Mouse (Mus musculus) liver, embryonic 15.5 days (tissue): ENCODE data around the gene Elavl3. TPM values are rescaled to one million over a fixed set of nuclear protein-coding genes. Genes with fewer than 3 reads are reported as not detected.

ENCODE experiments used
- ATAC-seq: fragments of 200-750 bp; cut with Nextera tagmentation; 2 replicates; pipeline ENCODE4 v1.8.0; 2017; ENCODE audit warnings: moderate number of reproducible peaks, mild to moderate bottlenecking, moderate library complexity; ENCODE audit not compliant: insufficient read depth
- H3K27ac ChIP-seq: fragments of 300-500 bp; sonication (generic); replicated peaks from 2 replicates; pipeline ENCODE4 v1.5.1; 2015; ENCODE audit warnings: mild to moderate bottlenecking, inconsistent platforms
- H3K27me3 ChIP-seq: fragments of 300-500 bp; sonication (generic); 2 replicates; pipeline ENCODE4 v1.6.1; 2015; ENCODE audit warnings: mild to moderate bottlenecking, inconsistent platforms
- H3K36me3 ChIP-seq: fragments of 300-500 bp; sonication (generic); replicated peaks from 2 replicates; pipeline ENCODE4 v1.6.1; 2015; ENCODE audit warnings: moderate library complexity, mild to moderate bottlenecking, inconsistent platforms
- H3K4me1 ChIP-seq: fragments of 300-500 bp; sonication (generic); replicated peaks from 2 replicates; pipeline ENCODE4 v1.6.1; 2015; ENCODE audit warnings: inconsistent platforms
- H3K4me2 ChIP-seq: fragments of 300-500 bp; sonication (generic); 2 replicates; pipeline ENCODE4 v1.6.1; 2015; ENCODE audit warnings: moderate library complexity, mild to moderate bottlenecking, inconsistent platforms
- H3K4me3 ChIP-seq: fragments of 300-500 bp; sonication (generic); replicated peaks from 2 replicates; pipeline ENCODE4 v1.5.1; 2015; ENCODE audit warnings: mild to moderate bottlenecking, inconsistent platforms
- H3K9ac ChIP-seq: fragments of 300-500 bp; sonication (generic); 2 replicates; pipeline ENCODE4 v1.6.1; 2015; ENCODE audit warnings: moderate library complexity, mild to moderate bottlenecking, inconsistent platforms
- H3K9me3 ChIP-seq: fragments of 300-500 bp; sonication (generic); replicated peaks from 2 replicates; pipeline ENCODE4 v1.6.1; 2016; ENCODE audit warnings: inconsistent platforms
- WGBS: fragments of 180-500 bp; shearing (Covaris S2); methylation state at CpG from one replicate; pipeline ENCODE4 v1.1.7; 2015; ENCODE audit warnings: mixed read lengths; ENCODE audit not compliant: insufficient replicate concordance; 5-methylcytosine and 5-hydroxymethylcytosine counted together
- polyA plus RNA-seq: library from polyadenylated mRNA; unstranded; fragments of >200 nt; fragmentation: Nextera tagmentation; extraction: Ambion mirVana; gene quantifications from 2 replicates; pipeline ENCODE4 v1.2.1, GENCODE M21; 2015

Elavl3 gene
- polyA plus RNA-seq, 1 experiment from 2014 or later = 0.02 TPM

- Histone ChIP-seq H3K9ac (no peak overlapping the region), H3K36me3 (peaks cover 43% of the 10 kb centered on the region), H3K4me3 (no peak overlapping the region), H3K27me3 (peaks cover 39% of the 10 kb centered on the region), H3K9me3 (no peaks in the 10 kb centered on the region), H3K27ac (no peak overlapping the region), H3K4me2 (no peak overlapping the region), H3K4me1 (peaks cover 15% of the 10 kb centered on the region)
- no peak for ATAC-seq
- 88% methylated on average over 9 of the region's 9 CpGs for WGBS
These were observed 5.3 kb upstream of the Elavl3 start for GRCm38 (mm10) chr9:22057031-22057517.

GRCm38 (mm10) chr9:22056303-22056910 is 4.6 kb upstream of the Elavl3 start:
- peaks cover 22% of the 10 kb centered on the region for H3K4me1 ChIP-seq
- H3K27ac ChIP-seq = no peak overlapping the region
- H3K36me3 ChIP-seq = peaks cover 38% of the 10 kb centered on the region
- H3K9ac ChIP-seq = no peak overlapping the region
- H3K27me3 ChIP-seq = peaks cover 46% of the 10 kb centered on the region
- H3K9me3 ChIP-seq = no peaks in the 10 kb centered on the region
- no peak overlapping the region for H3K4me2 ChIP-seq
- no peak for ATAC-seq
- WGBS = 62% methylated on average over 9 of the region's 9 CpGs
- no peak overlapping the region for H3K4me3 ChIP-seq

- 36% methylated on average over 29 of the region's 29 CpGs for WGBS
- peaks cover 29% of the 10 kb centered on the region for H3K4me1 ChIP-seq
- H3K4me3 ChIP-seq = no peak overlapping the region
- ATAC-seq = no peak
- no peak overlapping the region for H3K4me2 ChIP-seq
- H3K27me3 ChIP-seq = peaks cover 53% of the 10 kb centered on the region
- H3K9me3 ChIP-seq = 0 out of 2 replicates have a peak, but pooled peaks cover under 1% of the 10 kb centered on the region
- no peak overlapping the region for H3K27ac ChIP-seq
- peaks cover 32% of the 10 kb centered on the region for H3K36me3 ChIP-seq
- H3K9ac ChIP-seq = no peak overlapping the region
These were observed 3.9 kb upstream of the Elavl3 start for GRCm38 (mm10) chr9:22055713-22056112.

- H3K27ac ChIP-seq = no peak overlapping the region
- H3K9ac ChIP-seq = no peak overlapping the region
- 1% methylated on average over 32 of the region's 32 CpGs for WGBS
- H3K9me3 ChIP-seq = 0 out of 2 replicates have a peak, but pooled peaks cover 3% of the 10 kb centered on the region
- peak overlapping the region; percentile 46 for H3K4me2 ChIP-seq
- 0 out of 2 replicates have a peak overlapping the region, but pooled peaks have one; percentile 14 for H3K4me3 ChIP-seq
- peaks cover 64% of the 10 kb centered on the region for H3K27me3 ChIP-seq
- H3K4me1 ChIP-seq = peaks cover 41% of the 10 kb centered on the region
- H3K36me3 ChIP-seq = peaks cover 26% of the 10 kb centered on the region
- ATAC-seq = peak; percentile 60
These were observed 2.7 kb upstream of the Elavl3 start for GRCm38 (mm10) chr9:22054411-22055076.

GRCm38 (mm10) chr9:22053657-22054056 is 1.8 kb upstream of the Elavl3 start:
- no peak overlapping the region for H3K4me3 ChIP-seq
- H3K4me1 ChIP-seq = peaks cover 45% of the 10 kb centered on the region
- no peak overlapping the region for H3K9ac ChIP-seq
- H3K9me3 ChIP-seq = 0 out of 2 replicates have a peak, but pooled peaks cover 3% of the 10 kb centered on the region
- ATAC-seq = no peak
- H3K4me2 ChIP-seq = no peak overlapping the region
- peaks cover 19% of the 10 kb centered on the region for H3K36me3 ChIP-seq
- peaks cover 73% of the 10 kb centered on the region for H3K27me3 ChIP-seq
- WGBS = 20% methylated on average over 6 of the region's 7 CpGs
- no peak overlapping the region for H3K27ac ChIP-seq

- WGBS = 2% methylated on average over 66 of the region's 67 CpGs
- H3K9ac ChIP-seq = no peak overlapping the region
- H3K27me3 ChIP-seq = peaks cover 91% of the 10 kb centered on the region
- H3K4me1 ChIP-seq = peaks cover 45% of the 10 kb centered on the region
- 0 out of 2 replicates have a peak, but pooled peaks cover 3% of the 10 kb centered on the region for H3K9me3 ChIP-seq
- peak overlapping the region; percentile 33 for H3K4me3 ChIP-seq
- H3K36me3 ChIP-seq = no peaks in the 10 kb centered on the region
- H3K4me2 ChIP-seq = peak overlapping the region; percentile 56
- no peak for ATAC-seq
- H3K27ac ChIP-seq = no peak overlapping the region
These were observed 464 bp downstream of the Elavl3 start for GRCm38 (mm10) chr9:22051161-22051957.

- H3K27me3 ChIP-seq = peaks cover 92% of the 10 kb centered on the region
- peak overlapping the region; percentile 56 for H3K4me2 ChIP-seq
- H3K36me3 ChIP-seq = no peaks in the 10 kb centered on the region
- ATAC-seq = peak; percentile 56
- peaks cover 45% of the 10 kb centered on the region for H3K4me1 ChIP-seq
- no peak overlapping the region for H3K9ac ChIP-seq
- H3K4me3 ChIP-seq = peak overlapping the region; percentile 33
- H3K9me3 ChIP-seq = 0 out of 2 replicates have a peak, but pooled peaks cover 3% of the 10 kb centered on the region
- 3% methylated on average over 43 of the region's 43 CpGs for WGBS
- no peak overlapping the region for H3K27ac ChIP-seq
These were observed 1.4 kb downstream of the Elavl3 start for GRCm38 (mm10) chr9:22050351-22050889.

DNA sequence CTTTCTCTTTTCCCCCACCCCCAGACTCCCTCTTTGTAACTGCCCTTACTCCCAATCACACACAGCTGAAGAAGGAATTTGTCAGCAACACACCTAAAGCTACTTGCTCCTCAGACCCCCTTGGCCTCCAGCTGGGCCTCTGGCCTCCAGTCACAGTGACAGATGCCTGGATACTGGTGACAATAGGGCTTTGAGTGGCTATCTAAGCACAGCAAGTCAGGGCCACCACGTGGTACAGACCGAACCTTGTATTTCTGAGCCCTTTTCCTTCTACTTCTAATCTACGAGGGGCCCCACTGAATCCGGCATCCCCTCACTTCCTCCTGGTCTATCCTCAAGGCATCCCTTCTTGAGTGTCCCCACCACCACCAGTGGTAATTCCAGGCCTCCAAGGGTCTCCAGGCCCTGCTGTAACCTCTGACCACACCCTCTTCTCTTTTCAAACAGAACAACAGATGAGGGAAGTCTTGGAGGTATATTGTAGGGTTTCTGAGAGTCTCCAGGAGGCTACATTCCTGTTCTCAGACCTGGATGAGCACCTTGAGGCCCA is 2.0 kb downstream of the Elavl3 start:
- Histone ChIP-seq H3K4me1 (peaks cover 39% of the 10 kb centered on the region), H3K27ac (no peak overlapping the region), H3K9ac (no peak overlapping the region), H3K27me3 (peaks cover 91% of the 10 kb centered on the region), H3K4me2 (no peak overlapping the region), H3K9me3 (0 out of 2 replicates have a peak, but pooled peaks cover 3% of the 10 kb centered on the region), H3K4me3 (no peak overlapping the region), H3K36me3 (no peaks in the 10 kb centered on the region)
- 41% methylated on average over 4 of the region's 4 CpGs for WGBS
- no peak for ATAC-seq

GRCm38 (mm10) chr9:22049315-22049714 is 2.5 kb downstream of the Elavl3 start:
- H3K9me3 ChIP-seq = 0 out of 2 replicates have a peak, but pooled peaks cover 3% of the 10 kb centered on the region
- no peak for ATAC-seq
- H3K9ac ChIP-seq = no peak overlapping the region
- H3K27me3 ChIP-seq = peaks cover 91% of the 10 kb centered on the region
- no peak overlapping the region for H3K27ac ChIP-seq
- H3K4me1 ChIP-seq = peaks cover 35% of the 10 kb centered on the region
- H3K36me3 ChIP-seq = no peaks in the 10 kb centered on the region
- H3K4me2 ChIP-seq = no peak overlapping the region
- WGBS = 61% methylated on average over 11 of the region's 11 CpGs
- H3K4me3 ChIP-seq = no peak overlapping the region

- WGBS = 31% methylated on average over 9 of the region's 9 CpGs
- ATAC-seq = no peak
- Histone ChIP-seq H3K4me1 (peaks cover 32% of the 10 kb centered on the region), H3K36me3 (no peaks in the 10 kb centered on the region), H3K27me3 (peaks cover 73% of the 10 kb centered on the region), H3K4me3 (no peak overlapping the region), H3K9ac (no peak overlapping the region), H3K9me3 (0 out of 2 replicates have a peak, but pooled peaks cover 3% of the 10 kb centered on the region), H3K4me2 (no peak overlapping the region), H3K27ac (no peak overlapping the region)
These were observed 4.5 kb downstream of the Elavl3 start for GRCm38 (mm10) chr9:22047329-22047728.
